ENCODE assay signal across 15 mouse cellular contexts in genomic region chr3:58487121-58487520, GRCm38 (mm10). TPM values are rescaled to one million over a fixed set of nuclear protein-coding genes. Genes with fewer than 3 reads are reported as not detected.
A peak's percentile ranks its signal among the peaks of the same experiment; 100 is the strongest.
DNase-seq lines count a peak whose midpoint lies in the region; TF ChIP-seq lines count a peak whose summit lies in the region.
"Had no signal": no experiment of that assay in that cellular context is flagged by ENCODE, and none has a peak within 500 bp of the region (broad histone marks: within the 10 kb centered on the region; RNA-seq: fewer than 3 reads in every experiment).

No protein-coding gene starts in this region.

- H3K9ac ChIP-seq in CH12.LX (ENCODE audit: insufficient read depth, low read depth): no peak overlapping the region
- H3K9ac ChIP-seq: embryonic facial prominence, embryonic 15.5 days; heart, embryonic 13.5 days; hindbrain, embryonic 14.5 days had no signal

- in situ Hi-C loops in CH12.LX (cut with MboI; ENCODE audit: low pct_ligation_motif_present, low pct_unique_long_range_greater_than_20kb, low sequenced_read_pairs): loop anchor here (25.0 kb wide), 1 partner anchor 650 kb away; the partner anchor contains the start of gene Pfn2

- no peak overlapping the region for H3K4me2 ChIP-seq in CH12.LX (ENCODE audit: insufficient read depth, low read depth, poor library complexity, severe bottlenecking)
- H3K4me2 ChIP-seq: embryonic facial prominence, embryonic 15.5 days; heart, embryonic 13.5 days; hindbrain, embryonic 14.5 days had no signal

- dilution Hi-C loops in CH12.LX (cut with MboI; ENCODE audit: extremely low pct_ligation_motif_present, extremely low pct_unique_long_range_greater_than_20kb, low sequenced_read_pairs): no loop called here

- H3K27me3 ChIP-seq in CH12.LX (replicated peaks): no peaks in the 10 kb centered on the region
- H3K27me3 ChIP-seq: embryonic facial prominence, embryonic 15.5 days; heart, embryonic 13.5 days had no signal

- no peak for TF ChIP-seq POLR2A in CH12.LX (IDR thresholded peaks at IDR 0.05; ENCODE audit: low read depth, low read length)

- no peak for DNase-seq in layer of hippocampus, adult 2 months (ENCODE audit: low spot score in 2 of 2)
- DNase-seq in layer of hippocampus, postnatal 25 days (ENCODE audit: extremely low spot score in 1 of 2, low spot score in 1 of 2): no peak
- DNase-seq in CH12.LX (ENCODE audit: extremely low read depth) (no peak), NIH3T3 (ENCODE audit: low read depth) (peak; percentile 27)
- DNase-seq in naive thymus-derived CD4-positive, alpha-beta T cell, adult 2 months (ENCODE audit: low read depth): peak; percentile 26
- no peak for DNase-seq in cerebellum, postnatal 14 days
- DNase-seq in left cerebral cortex, postnatal 10 days (ENCODE audit: extremely low spot score in 1 of 2, low spot score in 2 of 2): no peak
- DNase-seq: cerebellum, adult 2 months; kidney, postnatal 14 days; lung, adult 18-20 months; right cerebral cortex, postnatal 14 days; thymus, adult 2 months had no signal

- no peak; the same call in none of the 2 replicates for TF ChIP-seq RAD21 in CH12.LX (IDR thresholded peaks at IDR 0.05; ENCODE audit: low read depth, low read length)

- H3K27ac ChIP-seq in layer of hippocampus, adult 2 months: no peak overlapping the region
- no peak overlapping the region for H3K27ac ChIP-seq in CH12.LX (ENCODE audit: insufficient read depth, low read depth)
- H3K27ac ChIP-seq: embryonic facial prominence, embryonic 15.5 days; heart, embryonic 13.5 days; hindbrain, embryonic 14.5 days had no signal

- H3K4me1 ChIP-seq in CH12.LX (ENCODE audit: control insufficient read depth in 1 of 2, insufficient read depth in 2 of 2): peaks cover 0 to 4% of the 10 kb centered on the region in 2 experiments; a peak in 1 of 4 replicates
- H3K4me1 ChIP-seq: embryonic facial prominence, embryonic 15.5 days; heart, embryonic 13.5 days had no signal

- peak; percentile 54 for TF ChIP-seq CTCF in layer of hippocampus, adult 2 months (conservative IDR thresholded peaks at IDR 0.05)
- TF ChIP-seq CTCF in CH12.LX (conservative IDR thresholded peaks at IDR 0.05 in 1 of 2, IDR thresholded peaks at IDR 0.05 in 1 of 2; ENCODE audit: low read depth in 2 of 2, low read length in 2 of 2): peak; percentile 22 to 35; a peak in 3 of 4 replicates

- intact Hi-C loops in left cerebral cortex, postnatal 10 days (cut with DNase I): no loop called here

- H3K9me3 ChIP-seq in CH12.LX (replicated peaks; ENCODE audit: low read length): peaks cover 8% of the 10 kb centered on the region
- H3K9me3 ChIP-seq: embryonic facial prominence, embryonic 15.5 days had no signal

- no peaks in the 10 kb centered on the region for H3K79me2 ChIP-seq in CH12.LX (replicated peaks; ENCODE audit: control insufficient read depth, extremely low read depth, insufficient read depth, poor library complexity, severe bottlenecking)

- H3K4me3 ChIP-seq in layer of hippocampus, adult 2 months: no peak overlapping the region
- no peak overlapping the region for H3K4me3 ChIP-seq in CH12.LX (replicated peaks in 1 of 3; ENCODE audit: low read depth in 2 of 3, low read length in 2 of 3, poor library complexity in 1 of 3)
- H3K4me3 ChIP-seq: embryonic facial prominence, embryonic 15.5 days; heart, embryonic 13.5 days had no signal

- H3K36me3 ChIP-seq in CH12.LX (replicated peaks in 1 of 2; ENCODE audit: control insufficient read depth in 1 of 2, insufficient read depth in 1 of 2, low read length in 1 of 2): no peaks in the 10 kb centered on the region
- H3K36me3 ChIP-seq: embryonic facial prominence, embryonic 15.5 days; heart, embryonic 13.5 days had no signal

- TF ChIP-seq EP300 in CH12.LX (IDR thresholded peaks at IDR 0.05; ENCODE audit: low read length): no peak

TF ChIP-seq in CH12.LX, 34 proteins besides CTCF, POLR2A, EP300 and RAD21:
- TF ChIP-seq ZKSCAN1 (IDR thresholded peaks at IDR 0.05; ENCODE audit: borderline replicate concordance, low read depth, low read length) (no peak), MXI1 (IDR thresholded peaks at IDR 0.05; ENCODE audit: low read depth, low read length) (no peak), SIN3A (IDR thresholded peaks at IDR 0.05; ENCODE audit: low read length) (no peak), JUN (IDR thresholded peaks at IDR 0.05; ENCODE audit: insufficient read depth, low read depth, low read length) (no peak), ETS1 (conservative IDR thresholded peaks at IDR 0.05; ENCODE audit: low read depth, low read length) (no peak), TCF12 (IDR thresholded peaks at IDR 0.05; ENCODE audit: low read depth, low read length) (no peak), USF1 (IDR thresholded peaks at IDR 0.05; ENCODE audit: low read depth, low read length) (no peak)

RNA-seq across cellular contexts. Expression of gene Eif2a, which starts 38.5 kb away (rescaled TPM):
- 10 to 100 TPM; 43.3 to 52.2 TPM for total RNA-seq in layer of hippocampus, adult 2 months (2021)
- total RNA-seq in layer of hippocampus, postnatal 25 days (2021): 10 to 100 TPM; 47.5 to 48.9 TPM
- total RNA-seq in CH12.LX (2012; rRNA removed): 107 and 119 TPM in 2 replicates
- 215 and 241 TPM in 2 replicates for total RNA-seq in CH12.LX (2014; rRNA removed)
- 116 and 117 TPM in 2 replicates for polyA plus RNA-seq in CH12.LX (2012; ENCODE audit: insufficient read length, low read depth)
- total RNA-seq in left cerebral cortex, postnatal 10 days (2021): 10 to 100 TPM; 41.9 to 42.4 TPM

RNA-seq across cellular contexts. Expression of gene Serp1, which starts 38.6 kb away (rescaled TPM):
- total RNA-seq in layer of hippocampus, adult 2 months (2021): 10 to 100 TPM; 22.3 to 22.7 TPM
- total RNA-seq in layer of hippocampus, postnatal 25 days (2021): 10 to 100 TPM; 24.9 to 27.5 TPM
- total RNA-seq in CH12.LX (2012; rRNA removed) (210 and 219 TPM in 2 replicates), CH12.LX (2014; rRNA removed) (470 and 509 TPM in 2 replicates)
- polyA plus RNA-seq in CH12.LX (2012; ENCODE audit: insufficient read length, low read depth): 252 and 298 TPM in 2 replicates
- total RNA-seq in left cerebral cortex, postnatal 10 days (2021): 10 to 100 TPM; 26.0 to 26.1 TPM

Comparison
In these comparisons a context has a peak if more than half of its experiments do, and no peak if none do; other contexts are left out.
1. DNase-seq: peak in NIH3T3 (single experiment) and naive thymus-derived CD4-positive, alpha-beta T cell, adult 2 months (single experiment); none in layer of hippocampus, adult 2 months (0 of 2), layer of hippocampus, postnatal 25 days (0 of 2), CH12.LX (single experiment), cerebellum, postnatal 14 days (0 of 2) and left cerebral cortex, postnatal 10 days (0 of 2).
2. RNA of gene Serp1, which starts 38.6 kb away (total RNA-seq): 210 to 509 TPM in CH12.LX; 24.9 to 27.5 TPM in layer of hippocampus, postnatal 25 days, 26.0 to 26.1 TPM in left cerebral cortex, postnatal 10 days and 22.3 to 22.7 TPM in layer of hippocampus, adult 2 months; every median in the first group is over 4 times any median in the second.